Mouse (Mus musculus) stomach, postnatal 0 days (tissue): ENCODE measurements around the gene Gabpb2.

Source experiments
- CTCF ChIP-seq: IDR thresholded peaks from 2 replicates; pipeline ENCODE4 v1.5.1; 2016; ENCODE audit warnings: antibody characterized with exemption, low read depth, mild to moderate bottlenecking, moderate library complexity
- EP300 ChIP-seq: optimal IDR thresholded peaks from 2 replicates; pipeline ENCODE3; 2016; ENCODE audit warnings: antibody characterized with exemption

DNA sequence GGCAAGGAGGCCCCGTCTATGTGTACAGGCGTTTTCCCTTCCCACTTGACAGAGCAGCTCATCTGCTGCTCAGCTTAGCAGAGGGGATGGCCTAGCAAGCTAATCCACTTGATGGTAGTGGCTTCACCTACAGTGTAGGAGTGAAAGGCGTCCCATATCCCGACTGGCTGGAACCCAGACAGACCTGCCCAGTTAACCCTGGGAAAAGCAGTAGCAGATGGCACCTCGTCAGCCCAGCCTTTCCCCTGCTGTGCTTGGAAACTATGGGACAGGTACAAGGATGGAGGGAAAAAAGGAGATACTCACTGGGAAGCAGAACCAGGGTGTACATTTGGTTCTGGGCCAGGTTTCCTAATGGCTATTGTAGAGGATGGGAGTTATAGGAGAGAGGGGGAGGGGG lies 32.6 kb upstream of the Gabpb2 start:
- TF ChIP-seq EP300 = no peak
- TF ChIP-seq CTCF = no peak
